Mouse (Mus musculus) embryo, embryonic 10 days (tissue): ENCODE measurements at regions not wholly inside any gene's neighbourhood (a gene's known extent, or its start where the extent isn't known, plus 50 kb on each side); places are given as distances from the start of the nearest gene placed in this dataset.

Source experiments
- DNase-seq: peaks from one replicate; pipeline ENCODE4 v3.0.0-alpha.2; 2015; ENCODE audit warnings: low spot score

DNA sequence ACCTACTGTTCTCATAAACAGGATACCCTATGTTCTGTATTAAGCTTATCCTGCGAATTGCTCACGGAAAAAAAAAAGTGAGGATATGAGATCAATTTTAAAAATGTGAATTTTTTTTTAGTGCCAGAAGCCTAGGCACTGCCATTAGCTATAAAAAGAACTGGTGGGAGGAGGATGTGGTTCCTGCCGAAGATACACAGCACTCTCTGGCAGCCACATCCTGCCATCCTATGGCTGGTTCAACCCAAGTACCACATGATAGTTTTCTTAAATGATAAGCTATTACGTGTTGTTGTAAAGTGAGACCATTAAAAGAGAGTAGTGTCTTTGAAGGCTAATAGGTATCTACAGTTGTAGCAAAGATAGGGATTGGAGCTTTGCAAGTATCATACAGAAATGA lies 58.2 kb upstream of the Ppp3ca start:
- no peak for DNase-seq

GRCm38 (mm10) chr3:136610556-136610924 lies 59.4 kb upstream of the Ppp3ca start:
- no peak for DNase-seq

DNA sequence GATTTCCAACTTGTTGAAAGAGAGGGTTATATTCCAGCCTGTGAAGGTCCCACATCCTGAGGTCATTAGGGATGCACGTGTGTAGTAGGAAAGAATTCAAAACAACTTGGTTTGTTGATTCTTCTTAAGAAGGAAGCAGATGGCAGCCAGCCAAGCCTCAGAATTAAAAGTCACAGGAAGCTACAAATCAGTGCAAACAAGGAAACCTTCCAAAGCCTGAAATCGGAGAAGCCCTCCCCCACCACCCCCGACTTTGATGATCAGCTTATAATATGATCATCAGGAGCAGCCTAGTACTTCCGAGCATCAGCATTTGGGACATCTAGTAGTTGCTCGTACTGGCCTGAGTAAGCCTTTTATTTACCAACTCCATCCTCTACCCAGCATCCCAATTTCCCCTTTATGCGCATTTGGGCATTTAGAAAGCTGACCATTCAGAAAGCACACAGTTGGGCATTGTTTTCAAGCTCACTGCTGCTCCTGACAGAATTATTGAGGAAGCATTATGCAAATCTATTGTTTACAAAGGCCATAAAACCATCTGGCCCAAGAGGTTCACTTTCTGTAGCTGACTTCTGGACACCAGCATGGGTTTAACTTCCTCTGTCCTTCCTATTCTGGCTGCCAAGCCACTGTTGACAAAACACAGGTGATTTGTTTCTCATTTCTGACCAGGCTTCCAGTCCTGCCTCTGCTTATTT lies 59.9 kb upstream of the Ppp3ca start:
- peak; percentile 40 for DNase-seq

DNA sequence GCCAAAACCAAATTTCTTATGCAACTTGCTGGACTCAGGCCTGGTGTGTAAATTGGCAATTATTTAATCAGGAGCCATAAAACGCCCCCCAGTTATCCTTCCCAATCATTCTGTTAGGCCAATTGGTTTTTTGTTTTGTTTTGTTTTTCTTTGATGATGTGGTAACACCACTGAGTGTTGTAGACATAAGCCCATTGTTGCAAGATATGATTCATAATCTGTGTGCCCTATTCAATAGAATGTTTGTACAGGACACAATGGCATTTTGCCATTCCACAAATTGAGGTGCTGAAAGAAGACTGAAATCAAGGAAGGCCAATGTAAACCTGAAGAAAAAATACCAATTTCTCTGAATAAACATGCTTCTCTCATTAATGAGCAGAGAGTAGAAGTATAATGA lies 68.2 kb upstream of the Ppp3ca start:
- DNase-seq = no peak

DNA sequence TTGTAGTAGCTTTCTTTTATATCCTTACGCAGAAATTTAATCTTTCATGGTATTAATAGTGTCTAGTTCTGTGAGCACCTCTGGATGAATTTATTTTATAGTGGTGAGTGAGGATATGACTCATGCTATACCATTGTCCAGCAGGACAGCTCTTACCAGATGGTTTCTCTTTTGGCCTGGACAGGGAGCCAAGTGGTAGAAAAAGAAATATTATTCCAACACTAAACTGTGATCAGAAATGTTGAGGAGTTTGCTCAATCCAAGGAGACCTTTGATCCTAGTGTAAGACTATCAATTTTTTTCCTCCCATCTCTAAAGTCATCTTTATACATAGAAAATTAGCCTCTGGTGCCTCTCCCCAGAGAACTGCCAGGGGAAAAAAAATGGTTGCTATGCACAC lies 86.0 kb upstream of the Ppp3ca start:
- DNase-seq = no peak

DNA sequence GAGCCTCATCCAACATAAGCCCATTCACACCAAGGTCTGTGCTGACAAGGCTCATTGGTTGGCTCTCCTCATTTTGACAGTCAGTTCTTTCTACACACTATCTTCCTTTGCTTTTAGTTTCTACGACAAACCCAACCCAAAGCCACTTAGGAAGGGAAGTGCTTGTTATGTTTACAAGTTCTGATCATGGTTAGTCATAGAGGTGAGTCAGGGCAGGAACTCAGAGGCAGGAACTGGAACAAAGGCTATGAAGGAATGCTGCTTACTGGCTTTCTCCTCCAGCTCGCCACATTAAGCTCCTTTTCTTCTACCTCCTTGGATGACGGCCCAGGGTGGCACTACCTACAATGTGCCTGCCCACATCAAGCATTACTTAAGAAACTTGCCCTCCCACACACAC lies 91.9 kb upstream of the Ppp3ca start:
- DNase-seq = no peak

DNA sequence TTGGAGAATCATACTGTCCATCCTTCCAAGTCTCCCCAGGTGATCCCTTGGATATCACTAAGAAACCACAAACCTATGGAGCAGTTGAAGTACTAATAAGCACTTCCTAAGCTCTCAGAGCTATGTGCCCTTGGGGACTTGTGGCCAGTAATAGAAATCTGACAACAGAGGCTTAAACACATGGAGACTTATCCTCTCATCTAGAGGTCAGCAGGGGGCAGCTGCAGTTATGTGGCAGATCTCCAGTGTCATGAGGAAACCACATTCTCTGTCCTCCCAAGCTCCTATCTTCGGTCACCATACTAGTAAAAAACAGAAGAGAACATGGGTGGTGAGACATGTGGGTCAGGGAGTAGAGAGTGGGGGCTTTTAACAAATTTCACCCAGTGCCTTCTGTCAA lies 99.4 kb upstream of the Ppp3ca start:
- DNase-seq = peak; percentile 39

- DNase-seq = no peak
Measured at GRCm38 (mm10) chr3:136556488-136556887, 113.4 kb upstream of the Ppp3ca start.

DNA sequence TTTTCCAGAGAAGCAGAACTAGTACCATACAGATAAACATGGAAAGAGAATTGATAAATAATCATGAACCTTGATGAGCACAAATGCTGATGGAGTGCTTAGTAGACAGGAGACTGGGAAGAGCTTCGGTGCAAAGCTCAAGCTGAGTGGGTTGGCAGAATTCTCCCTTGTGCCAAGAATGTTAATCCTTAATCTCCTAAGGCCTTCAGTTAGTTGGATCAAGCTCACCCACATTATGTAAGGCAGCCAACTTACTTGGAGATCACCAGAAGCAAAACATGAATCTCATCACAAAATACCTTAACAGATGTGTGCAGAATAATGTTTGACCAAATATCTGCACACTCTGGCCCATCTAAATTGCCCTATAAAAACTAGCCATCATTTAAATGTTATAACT lies 120.5 kb upstream of the Ppp3ca start:
- no peak for DNase-seq

GRCm38 (mm10) chr3:136531604-136532003 lies 138.3 kb upstream of the Ppp3ca start:
- DNase-seq = no peak

DNA sequence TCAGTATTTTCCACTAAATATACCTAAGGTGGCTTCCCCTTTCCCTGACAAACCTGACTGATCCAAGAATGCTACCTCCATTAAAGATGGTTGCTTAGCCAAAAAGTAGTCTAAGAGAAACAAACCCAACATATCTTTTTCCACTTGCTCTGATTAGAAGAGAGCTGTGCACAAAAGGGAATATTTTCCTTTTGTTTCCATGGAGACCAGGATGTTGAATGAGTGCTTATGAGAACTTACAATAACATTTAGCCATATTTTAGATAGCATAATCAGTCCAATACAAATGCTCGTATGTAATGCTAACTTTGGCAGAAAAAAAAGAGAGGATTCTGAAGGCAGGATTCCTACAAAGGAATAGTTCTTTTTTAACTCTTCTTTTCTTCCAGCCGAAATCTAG lies 161.3 kb upstream of the Ppp3ca start:
- DNase-seq = no peak

- DNase-seq = no peak
Measured at GRCm38 (mm10) chr3:136507070-136507469, 162.9 kb upstream of the Ppp3ca start.

GRCm38 (mm10) chr3:136494831-136495230 lies 169.0 kb upstream of the Bank1 start:
- no peak for DNase-seq

DNA sequence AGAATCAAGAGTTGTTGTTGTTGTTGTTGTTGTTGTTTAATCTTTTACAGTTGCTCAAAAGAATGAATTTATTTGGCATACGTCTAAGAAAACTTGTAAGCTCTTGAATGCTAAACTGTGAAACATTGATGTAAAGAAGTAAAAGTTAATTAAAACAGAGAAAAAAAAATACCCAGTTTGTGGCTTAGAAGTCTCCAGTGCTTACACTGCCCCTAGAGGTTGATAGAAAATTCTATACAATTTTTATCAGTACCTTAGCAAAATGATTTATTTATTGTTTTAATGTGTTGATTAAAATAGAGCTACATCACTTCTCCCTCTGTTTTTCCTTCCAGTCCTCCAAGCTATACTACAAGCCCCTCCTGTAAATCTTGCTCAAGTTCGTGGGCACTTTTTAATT lies 165.8 kb upstream of the Bank1 start:
- no peak for DNase-seq

DNA sequence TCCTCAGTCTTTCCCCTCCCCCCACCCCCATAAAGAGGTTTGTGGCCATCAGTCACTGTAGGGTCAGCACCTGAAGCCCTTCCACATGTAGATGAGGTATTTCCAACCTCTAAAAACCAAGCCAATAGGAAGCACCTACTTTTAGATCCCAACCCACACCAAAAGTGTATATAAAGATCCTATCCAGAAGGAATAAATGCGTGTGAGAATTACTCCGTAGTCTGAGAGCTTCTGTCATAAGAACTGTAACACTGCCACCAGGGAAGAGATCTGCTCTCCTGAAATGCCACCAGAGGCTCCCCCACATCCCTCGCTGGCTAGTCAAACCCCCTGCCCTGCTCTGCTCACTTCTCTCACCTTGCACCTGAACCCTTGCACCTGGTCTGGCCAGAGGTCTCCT lies 145.8 kb upstream of the Bank1 start:
- DNase-seq = no peak

GRCm38 (mm10) chr3:136462747-136463146 lies 136.9 kb upstream of the Bank1 start:
- no peak for DNase-seq

DNA sequence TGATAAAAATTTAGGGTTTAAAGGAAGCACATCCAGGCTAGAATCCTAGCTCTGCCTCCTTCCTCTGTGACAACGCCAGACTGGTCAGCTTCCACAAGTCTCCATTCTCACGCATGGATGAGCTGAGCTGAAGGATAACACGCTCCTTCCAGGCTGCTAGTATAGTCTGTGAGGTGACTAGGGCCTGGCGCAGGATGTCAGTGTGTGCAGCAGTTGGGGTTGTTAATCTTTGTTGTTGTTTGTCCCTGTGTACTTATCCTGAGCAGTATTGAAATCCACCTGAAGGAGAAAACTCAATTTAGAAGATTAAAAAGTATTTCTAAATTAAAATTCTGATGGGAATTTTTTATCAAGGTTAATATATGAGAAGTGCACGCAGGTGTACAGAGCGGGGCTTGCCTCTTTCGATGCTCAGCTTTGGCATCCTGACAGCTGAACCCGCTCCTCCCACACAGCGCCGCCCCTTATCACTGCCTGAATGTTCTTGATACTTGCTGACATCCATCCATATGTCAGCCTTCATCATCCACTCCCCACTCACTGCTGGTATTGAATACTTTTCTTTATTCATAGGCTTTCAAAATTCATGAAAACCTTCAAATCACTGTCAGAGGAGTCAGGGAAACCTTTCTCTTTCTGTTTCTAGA lies 130.7 kb upstream of the Bank1 start:
- DNase-seq = no peak

GRCm38 (mm10) chr3:136455651-136456470 lies 130.0 kb upstream of the Bank1 start:
- peak; percentile 8 for DNase-seq

DNA sequence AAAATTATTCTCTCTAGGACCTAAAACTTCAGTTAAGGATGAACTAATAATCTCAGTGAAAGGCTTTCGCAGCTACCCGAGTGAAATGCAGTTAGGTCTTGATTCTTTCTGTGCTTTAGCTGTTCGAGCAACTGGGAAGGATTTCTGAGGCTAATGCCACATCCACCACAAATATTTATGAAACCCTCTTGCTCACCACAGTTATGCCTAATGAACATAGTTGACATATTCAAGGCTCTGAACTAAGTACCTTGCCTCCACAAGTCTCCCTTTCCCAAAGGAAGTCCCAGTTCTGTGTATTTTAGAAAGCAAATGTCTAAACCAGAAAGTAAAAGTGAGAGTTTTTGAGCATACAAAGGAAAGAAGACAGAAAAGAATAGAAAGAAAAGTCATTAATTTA lies 129.1 kb upstream of the Bank1 start:
- no peak for DNase-seq

DNA sequence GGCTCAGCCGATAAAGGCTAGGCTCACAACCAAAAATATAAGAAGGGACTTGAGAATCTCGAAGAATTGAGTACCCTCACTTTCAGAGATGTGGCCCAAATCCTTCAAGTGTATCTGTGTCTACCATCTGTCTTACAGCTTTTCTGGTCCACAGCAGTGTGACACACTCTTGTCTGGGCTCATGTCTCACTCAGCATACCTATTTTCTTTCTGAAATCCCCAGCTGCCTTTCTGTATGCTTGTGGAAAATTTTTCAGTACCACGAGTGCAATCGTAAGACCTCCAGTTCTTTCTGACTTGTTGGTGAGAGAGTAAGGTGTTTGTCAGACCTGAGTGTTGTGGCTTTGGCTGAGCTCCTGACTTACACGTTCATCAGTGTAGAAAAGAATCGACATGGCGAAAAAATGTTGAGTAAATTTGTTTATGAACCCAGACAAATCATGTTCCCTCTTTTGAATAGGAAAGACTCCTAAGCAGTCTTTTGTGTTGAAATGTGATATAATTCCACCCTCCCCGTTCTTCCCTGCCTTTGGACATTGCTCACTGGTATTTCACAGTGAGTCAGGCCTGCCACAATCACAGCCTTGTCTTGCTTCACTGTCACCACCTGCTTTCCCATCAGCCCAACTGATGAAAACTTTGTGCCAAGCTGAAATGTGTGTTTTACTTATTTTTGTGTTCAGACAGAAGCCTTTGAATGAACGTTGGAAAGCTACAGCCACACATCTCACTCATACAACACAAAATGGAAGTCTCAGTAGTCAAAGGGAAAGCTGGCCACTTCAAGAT lies 125.3 kb upstream of the Bank1 start:
- no peak for DNase-seq

DNA sequence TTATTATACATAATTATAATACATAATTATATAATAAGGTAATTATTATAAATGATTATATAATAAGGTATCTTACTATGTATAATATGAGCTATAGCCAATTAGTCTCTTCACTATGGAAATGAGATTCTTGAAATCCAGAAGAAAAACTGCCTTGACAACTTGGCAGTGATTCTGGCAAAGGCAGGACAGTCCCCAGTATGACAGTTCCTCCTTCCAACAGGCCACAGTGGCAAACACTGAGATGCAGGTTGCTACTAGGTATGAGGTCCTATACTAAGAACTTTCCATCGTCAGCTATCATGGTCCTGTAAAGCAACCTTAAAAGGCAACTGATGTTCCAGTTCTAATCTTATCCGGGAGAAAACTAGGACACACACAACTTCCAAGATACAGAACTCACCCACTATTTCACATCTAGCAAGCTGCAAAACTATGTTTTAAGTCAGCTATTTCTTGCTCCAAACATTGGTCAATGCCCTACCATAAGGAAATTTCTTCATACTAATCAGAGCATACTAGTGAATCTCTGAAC lies 124.6 kb upstream of the Bank1 start:
- DNase-seq = no peak

GRCm38 (mm10) chr3:136449364-136449763 lies 123.5 kb upstream of the Bank1 start:
- no peak for DNase-seq
